Mouse (Mus musculus) myocyte (in vitro differentiated cells): ENCODE data around the gene Ada. TPM values are rescaled to one million over a fixed set of nuclear protein-coding genes. Genes with fewer than 3 reads are reported as not detected.

ENCODE experiments used
- H3K27me3 ChIP-seq: one replicate; pipeline ENCODE4 v1.6.1; 2011; ENCODE audit not compliant: control insufficient read depth, insufficient read depth, insufficient read length
- H3K36me3 ChIP-seq: one replicate; pipeline ENCODE4 v1.6.1; 2011; ENCODE audit not compliant: control insufficient read depth, insufficient read depth
- H3K4me2 ChIP-seq: one replicate; pipeline ENCODE4 v1.6.1; 2011; ENCODE audit warnings: low read depth, control low read depth
- H3K4me3 ChIP-seq: one replicate; pipeline ENCODE4 v1.5.1; 2011; ENCODE audit warnings: mild to moderate bottlenecking, control low read depth, moderate library complexity
- H3K79me2 ChIP-seq: one replicate; pipeline ENCODE4 v1.6.1; 2011; ENCODE audit not compliant: control insufficient read depth, insufficient read depth
- H3ac ChIP-seq: one replicate; pipeline ENCODE4 v1.6.1; 2011; ENCODE audit not compliant: control insufficient read depth, insufficient read length
- CEBPB ChIP-seq: IDR thresholded peaks from 2 replicates; pipeline ENCODE4 v1.6.1; 2011; ENCODE audit warnings: mild to moderate bottlenecking, moderate library complexity; ENCODE audit not compliant: poor library complexity, insufficient read depth, severe bottlenecking
- E2F4 ChIP-seq: IDR thresholded peaks from one replicate; pipeline ENCODE4 v1.6.1; 2011; ENCODE audit warnings: mild to moderate bottlenecking, control low read depth, moderate library complexity; ENCODE audit not compliant: insufficient read depth
- MAX ChIP-seq: IDR thresholded peaks from one replicate; pipeline ENCODE4 v1.6.1; 2011; ENCODE audit warnings: low read depth, mild to moderate bottlenecking, control low read depth
- MYOD1 ChIP-seq, 3 experiments: IDR thresholded peaks; one replicate each; pipeline ENCODE4 v1.6.1; 2011; ENCODE audit warnings: control low read depth in 2 of 3, low read depth in 2 of 3, mild to moderate bottlenecking in 2 of 3, moderate library complexity in 1 of 3; ENCODE audit not compliant: insufficient read length in 2 of 3, control insufficient read depth in 1 of 3
- MYOG ChIP-seq, 3 experiments: IDR thresholded peaks; one replicate each; pipeline ENCODE4 v1.6.1; 2011; ENCODE audit warnings: control low read depth in 2 of 3, low read depth in 2 of 3, mild to moderate bottlenecking in 2 of 3; ENCODE audit not compliant: insufficient read length in 2 of 3, control insufficient read depth in 1 of 3, insufficient read depth in 1 of 3
- POLR2A ChIP-seq: IDR thresholded peaks from one replicate; pipeline ENCODE4 v1.6.1; 2011; ENCODE audit warnings: low read depth, mild to moderate bottlenecking, control low read depth, moderate library complexity; ENCODE audit not compliant: insufficient read length
- POLR2AphosphoS2 ChIP-seq: IDR thresholded peaks from one replicate; pipeline ENCODE4 v1.6.1; 2011; ENCODE audit warnings: low read depth, control low read depth; ENCODE audit not compliant: insufficient read length
- REST ChIP-seq: IDR thresholded peaks from one replicate; pipeline ENCODE4 v1.6.1; 2011; ENCODE audit warnings: mild to moderate bottlenecking, control low read depth, moderate library complexity; ENCODE audit not compliant: insufficient read depth, insufficient read length
- SRF ChIP-seq: IDR thresholded peaks from one replicate; pipeline ENCODE4 v1.6.1; 2011; ENCODE audit warnings: low read depth; ENCODE audit not compliant: control insufficient read depth, insufficient read length
- TCF12 ChIP-seq: IDR thresholded peaks from one replicate; pipeline ENCODE4 v1.6.1; 2011; ENCODE audit warnings: mild to moderate bottlenecking, control low read depth; ENCODE audit not compliant: poor library complexity, insufficient read depth, severe bottlenecking
- TCF3 ChIP-seq: IDR thresholded peaks from one replicate; pipeline ENCODE4 v1.6.1; 2011; ENCODE audit warnings: low read depth, control low read depth; ENCODE audit not compliant: insufficient read length
- USF1 ChIP-seq: IDR thresholded peaks from one replicate; pipeline ENCODE4 v1.6.1; 2011; ENCODE audit warnings: low read depth, mild to moderate bottlenecking, control low read depth, moderate library complexity
- polyA plus RNA-seq: library from polyadenylated mRNA; unstranded; fragments of >200 nt; fragmentation: generic; extraction: Trizol; gene quantifications from one replicate; pipeline ENCODE4 v1.2.1, GENCODE M21; 2012; ENCODE audit warnings: missing spikeins

The Ada gene
- polyA plus RNA-seq, 1 experiment = 0.60 TPM

DNA sequence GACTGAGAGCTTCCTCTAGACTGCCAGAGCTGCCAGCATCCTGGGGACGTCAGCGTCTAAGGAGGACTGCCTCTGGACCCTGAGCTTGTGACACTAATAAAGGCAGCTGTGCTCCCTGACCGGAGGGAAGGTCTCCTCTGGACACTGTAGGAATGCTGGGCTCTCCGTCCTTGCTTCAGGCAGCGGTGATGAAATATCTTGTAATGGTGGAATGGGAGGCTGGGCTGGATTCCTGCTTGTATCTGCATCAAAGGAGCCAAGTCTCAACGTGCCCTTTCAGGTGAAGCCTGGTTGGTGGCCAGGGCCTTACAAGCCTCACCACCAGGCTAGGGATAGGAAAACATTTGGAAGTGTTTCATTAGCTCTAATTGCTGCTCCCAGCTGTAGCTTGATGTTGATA, 37.0 kb upstream of the Ada start:
- Histone ChIP-seq H3ac (no peak overlapping the region), H3K4me2 (no peak overlapping the region), H3K79me2 (no peaks in the 10 kb centered on the region), H3K4me3 (no peak overlapping the region), H3K36me3 (no peaks in the 10 kb centered on the region), H3K27me3 (peaks cover 9% of the 10 kb centered on the region)
- TF ChIP-seq POLR2A (no peak), CEBPB (peak; percentile 65; the same call in 1 of the 2 replicates)

DNA sequence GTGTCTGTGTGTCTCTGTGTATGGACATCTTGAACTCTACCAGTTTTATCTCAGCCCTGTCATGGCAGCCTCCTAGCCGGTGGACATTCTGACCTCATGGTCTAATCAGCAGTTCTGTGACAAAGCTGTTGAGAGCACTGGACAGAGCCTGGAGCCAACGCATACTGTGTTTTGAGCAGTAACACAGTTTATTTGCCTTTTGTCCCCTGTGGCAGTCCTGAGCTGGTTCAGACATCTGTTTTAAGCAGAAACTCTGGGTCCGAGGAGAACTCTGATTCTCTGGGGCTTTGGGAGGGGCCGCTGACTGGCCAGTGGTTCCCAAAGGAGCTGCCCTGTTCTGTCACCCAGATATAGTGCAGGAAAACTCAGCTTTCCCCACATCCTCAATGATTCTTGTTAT, 33.9 kb upstream of the Ada start:
- Histone ChIP-seq H3K4me2 (no peak overlapping the region), H3K27me3 (peaks cover 25% of the 10 kb centered on the region), H3K79me2 (no peaks in the 10 kb centered on the region), H3K4me3 (no peak overlapping the region), H3K36me3 (no peaks in the 10 kb centered on the region), H3ac (no peak overlapping the region)
- TF ChIP-seq MAX (no peak), USF1 (no peak), SRF (no peak), TCF3 (no peak), TCF12 (no peak), REST (no peak)

DNA sequence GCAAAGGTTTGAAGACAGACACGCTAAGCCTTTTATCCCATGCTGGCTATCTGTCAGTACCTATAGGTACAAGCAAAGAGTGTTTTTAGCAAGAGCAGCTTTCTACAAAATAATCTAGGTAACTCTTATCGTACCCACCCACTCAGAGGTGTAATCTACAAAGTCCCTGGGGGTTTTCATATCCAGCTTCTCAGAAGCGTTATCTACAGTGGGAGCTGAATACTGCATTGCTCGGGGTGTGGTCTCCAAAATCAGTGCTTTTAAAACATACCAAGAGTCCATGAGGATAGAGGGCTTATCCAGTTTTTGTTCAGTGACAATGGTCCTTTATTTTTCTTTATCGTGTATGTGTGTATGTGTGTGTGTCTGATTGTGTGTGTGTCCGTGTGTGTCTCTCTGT, 33.3 kb upstream of the Ada start:
- no peaks in the 10 kb centered on the region for H3K79me2 ChIP-seq
- TF ChIP-seq MYOG (IDR thresholded peaks at IDR 0.05; ENCODE audit: control insufficient read depth in 1 of 3, insufficient read depth in 1 of 3, insufficient read length in 2 of 3, low read depth in 2 of 3) (no peak), POLR2AphosphoS2 (no peak), REST (no peak), POLR2A (no peak)
- no peak overlapping the region for H3K4me2 ChIP-seq
- H3K36me3 ChIP-seq = no peaks in the 10 kb centered on the region
- H3ac ChIP-seq = no peak overlapping the region
- H3K27me3 ChIP-seq = peaks cover 31% of the 10 kb centered on the region
- no peak overlapping the region for H3K4me3 ChIP-seq

DNA sequence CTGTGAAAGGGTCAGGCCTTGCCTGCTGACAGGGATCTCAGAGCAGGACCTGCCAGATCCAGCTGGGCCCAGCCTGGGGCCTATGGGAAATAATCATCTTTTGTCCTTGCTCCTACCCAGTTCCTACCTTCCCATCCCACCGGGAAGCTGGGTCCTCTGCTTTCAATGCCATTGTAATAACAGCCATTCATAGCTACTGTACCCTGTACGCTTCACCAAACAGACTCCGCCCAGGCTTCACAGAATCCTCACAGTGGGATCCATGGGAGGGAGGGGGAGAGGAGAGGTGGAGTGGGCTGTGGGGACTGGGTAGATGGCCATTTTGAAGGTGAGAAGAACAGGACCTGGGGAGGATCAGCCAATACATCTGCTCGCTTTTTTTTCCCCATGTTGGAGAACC, 28.9 kb upstream of the Ada start:
- no peak overlapping the region for H3K4me3 ChIP-seq
- no peaks in the 10 kb centered on the region for H3K36me3 ChIP-seq
- H3K27me3 ChIP-seq = peaks cover 48% of the 10 kb centered on the region
- H3K4me2 ChIP-seq = no peak overlapping the region
- no peak overlapping the region for H3ac ChIP-seq
- TF ChIP-seq POLR2AphosphoS2 (no peak), MYOD1 (IDR thresholded peaks at IDR 0.05; ENCODE audit: control insufficient read depth in 1 of 3, insufficient read length in 2 of 3, low read depth in 2 of 3) (no peak), USF1 (no peak), TCF12 (no peak), TCF3 (no peak), CEBPB (no peak), MAX (no peak), MYOG (IDR thresholded peaks at IDR 0.05; ENCODE audit: control insufficient read depth in 1 of 3, insufficient read depth in 1 of 3, insufficient read length in 2 of 3, low read depth in 2 of 3) (no peak), SRF (no peak), POLR2A (no peak), E2F4 (no peak), REST (no peak)
- H3K79me2 ChIP-seq = no peaks in the 10 kb centered on the region

DNA sequence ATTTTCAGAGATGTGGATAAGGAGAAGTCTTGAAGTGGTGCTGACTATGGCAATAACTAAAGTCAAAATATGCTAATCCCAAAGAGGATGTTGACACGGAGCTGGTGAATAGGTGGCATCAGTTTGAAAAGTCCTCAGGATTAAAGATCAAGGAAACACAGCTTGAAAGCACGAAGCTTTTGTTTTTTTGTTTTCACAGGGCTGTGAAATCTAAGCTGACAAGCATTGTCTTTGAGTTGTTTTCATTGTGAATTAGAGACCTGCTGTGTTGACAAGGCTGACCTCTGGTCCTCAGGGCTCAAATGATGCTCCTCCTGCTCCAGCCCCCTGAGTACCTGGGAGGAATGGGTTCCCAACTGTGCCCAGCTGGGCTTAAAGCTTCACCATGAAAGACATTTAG, 27.0 kb upstream of the Ada start:
- Histone ChIP-seq H3K4me2 (no peak overlapping the region), H3K27me3 (peaks cover 41% of the 10 kb centered on the region)
- TF ChIP-seq MYOG (IDR thresholded peaks at IDR 0.05; ENCODE audit: control insufficient read depth in 1 of 3, insufficient read depth in 1 of 3, insufficient read length in 2 of 3, low read depth in 2 of 3) (no peak), SRF (no peak), MYOD1 (IDR thresholded peaks at IDR 0.05; ENCODE audit: control insufficient read depth in 1 of 3, insufficient read length in 2 of 3, low read depth in 2 of 3) (no peak), TCF3 (no peak), POLR2A (no peak), CEBPB (no peak), E2F4 (no peak), USF1 (no peak), POLR2AphosphoS2 (no peak), TCF12 (no peak), REST (no peak)

More for the DNA sequence above, 27.0 kb upstream of the Ada start:
- no peak overlapping the region for H3K4me3 ChIP-seq
- H3K36me3 ChIP-seq = no peaks in the 10 kb centered on the region
- H3K79me2 ChIP-seq = no peaks in the 10 kb centered on the region
- H3ac ChIP-seq = no peak overlapping the region
